Mouse (Mus musculus) lung, adult 2 months (tissue): Measurements from ENCODE around the gene C5ar2.

Source experiments
- CTCF ChIP-seq: fragments of 200-500 bp; IDR thresholded peaks from 2 replicates; pipeline ENCODE4 v1.5.1; 2011; ENCODE audit warnings: mild to moderate bottlenecking, low read length, control low read depth; ENCODE audit not compliant: insufficient read depth
- POLR2A ChIP-seq: fragments of 200-500 bp; IDR thresholded peaks from 2 replicates; pipeline ENCODE4 v1.6.1; 2011; ENCODE audit warnings: low read depth, mild to moderate bottlenecking, control low read depth, low read length, borderline replicate concordance; ENCODE audit errors: extremely low read depth

DNA sequence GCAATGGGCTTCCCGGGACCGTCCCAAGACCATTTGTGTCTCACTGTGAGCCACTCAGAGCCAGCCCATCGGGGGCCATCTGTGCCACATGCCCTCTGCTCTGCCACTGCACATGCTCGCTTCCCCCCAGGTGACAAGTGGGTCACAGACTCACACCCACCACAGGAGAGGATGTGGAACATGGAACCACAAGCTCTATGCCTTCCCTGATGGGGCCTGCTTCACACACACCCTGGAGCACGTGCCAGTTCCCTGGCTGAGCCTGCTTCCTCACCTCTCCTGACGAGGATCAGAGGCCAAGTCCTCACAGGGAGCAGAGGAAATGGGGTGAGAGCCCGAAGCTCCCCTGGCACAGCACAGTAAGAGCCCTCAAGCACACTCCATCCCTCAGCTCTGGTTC, 36.9 kb downstream of the C5ar2 start:
- TF ChIP-seq CTCF (no peak), POLR2A (no peak)
